Mouse (Mus musculus): ENCODE measurements around the gene Sept12.

DNA sequence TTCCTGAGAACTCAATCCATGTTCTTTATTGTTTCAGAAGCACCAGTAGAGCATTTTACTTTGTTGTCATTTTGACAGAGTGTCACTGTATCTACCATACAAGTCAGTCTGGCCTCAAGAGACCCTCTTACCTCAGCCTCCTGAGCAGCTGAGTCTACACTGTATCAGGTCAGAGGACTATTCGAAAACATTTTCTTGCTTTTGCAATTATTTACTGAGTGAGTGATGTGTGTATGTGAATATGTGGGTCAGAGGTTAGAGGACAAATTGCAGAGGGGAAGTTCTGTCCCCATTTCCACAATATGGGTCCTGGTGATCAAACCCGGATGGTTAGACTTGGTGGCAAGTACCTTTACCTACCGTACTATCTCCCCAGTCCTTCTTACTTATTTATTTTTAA lies 26.4 kb upstream of the Sept12 start:
- TF ChIP-seq CTCF (IDR thresholded peaks at IDR 0.05; ENCODE audit: low read depth): no peak
- TF ChIP-seq EP300 (IDR thresholded peaks at IDR 0.05; ENCODE audit: low read depth): no peak
